Comparison of ENCODE assay signal across 8 mouse cellular contexts in genomic region chr6:108782526-108783183, GRCm38 (mm10). TPM values are rescaled to one million over a fixed set of nuclear protein-coding genes. Genes with fewer than 3 reads are reported as not detected.
DNase-seq lines count a peak whose midpoint lies in the region; ATAC-seq lines count a peak whose summit lies in the region.

TSS of gene Arl8b (plus strand) at chr6:108783099.

- intact Hi-C loops in gastrocnemius, postnatal 14 days (cut with DNase I; ENCODE audit: low total_unique reads): no loop called here
- intact Hi-C loops in left cerebral cortex, postnatal 10 days (cut with DNase I): loop anchor here (5.0 kb wide), 1 partner anchor 45 kb away; the partner anchor contains the start of gene Edem1

- peak; percentile 98 for DNase-seq in adipocyte (ENCODE audit: low spot score)
- peak; percentile 98 for DNase-seq in embryo, embryonic 10 days (ENCODE audit: low spot score)
- peak; percentile 97 for DNase-seq in gastrocnemius, postnatal 14 days
- DNase-seq in left cerebral cortex, postnatal 10 days (ENCODE audit: extremely low spot score in 1 of 2, low spot score in 2 of 2): peak; percentile 92 to 97
- DNase-seq in right cerebral cortex, postnatal 25 days: peak; percentile 95
- peak; percentile 92 to 96 for DNase-seq in urinary bladder, postnatal 4 days (ENCODE audit: low spot score in 2 of 2)

- peak; percentile 84 for ATAC-seq in inflammation-experienced regulatory T-cells, adult 6 months
- ATAC-seq in megakaryocyte-erythroid progenitor cell, adult 5-6 weeks (replicated peaks; ENCODE audit: low FRiP score, low TSS enrichment, poor library complexity, severe bottlenecking): peak; percentile 82

RNA-seq across cellular contexts. Expression of gene Arl8b, which starts in this region (rescaled TPM):
- 10 to 100 TPM; 69.5 to 72.6 TPM for total RNA-seq in gastrocnemius, postnatal 14 days (2021)
- polyA plus RNA-seq in inflammation-experienced regulatory T-cells, adult 6 months (2017; shearing (Covaris generic)): 10 to 100 TPM; 44.3 to 47.1 (median 46.0) TPM
- total RNA-seq in left cerebral cortex, postnatal 10 days (2021): 100 to 1,000 TPM; 173 TPM
- 50.7 and 76.2 TPM in 2 replicates for total RNA-seq in megakaryocyte-erythroid progenitor cell, adult 5-6 weeks (2014; fragmentation: Nextera tagmentation)
- 55.7 and 58.4 TPM in 2 replicates for total RNA-seq in megakaryocyte-erythroid progenitor cell, adult 5-6 weeks (2017)

Comparison
In these comparisons a context has a peak if more than half of its experiments do, and no peak if none do; other contexts are left out.
1. Peak in every context shown above with its lines: DNase-seq and ATAC-seq.